Mouse (Mus musculus) thymus, adult 18-20 months (tissue): Measurements from ENCODE around the gene Mettl8.

ENCODE experiments used
- DNase-seq, 2 experiments: peaks; one replicate each; pipeline ENCODE4 v3.0.0; 2022; ENCODE audit warnings: mixed read lengths in 2 of 2

The Mettl8 gene

GRCm38 (mm10) chr2:71033014-71033413 lies 22.4 kb downstream of the Mettl8 start:
- no peak for DNase-seq

GRCm38 (mm10) chr2:71031973-71032794 lies 23.2 kb downstream of the Mettl8 start:
- DNase-seq = no peak

GRCm38 (mm10) chr2:71030663-71031062 lies 24.7 kb downstream of the Mettl8 start:
- DNase-seq = no peak

GRCm38 (mm10) chr2:71027631-71028030 lies 27.8 kb downstream of the Mettl8 start:
- no peak for DNase-seq

GRCm38 (mm10) chr2:71026787-71027186 lies 28.6 kb downstream of the Mettl8 start:
- peak in 1 of 2 experiments; percentile 2 for DNase-seq

GRCm38 (mm10) chr2:71025576-71026315 lies 29.6 kb downstream of the Mettl8 start:
- peak in 1 of 2 experiments; percentile 3 for DNase-seq

GRCm38 (mm10) chr2:71023986-71024385 lies 31.4 kb downstream of the Mettl8 start:
- no peak for DNase-seq

- no peak for DNase-seq
Observed at GRCm38 (mm10) chr2:71022991-71023390, 32.4 kb downstream of the Mettl8 start.

- no peak for DNase-seq
Observed at GRCm38 (mm10) chr2:71020674-71021073, 34.7 kb downstream of the Mettl8 start.

GRCm38 (mm10) chr2:71019704-71020375 lies 35.5 kb downstream of the Mettl8 start:
- DNase-seq = no peak

GRCm38 (mm10) chr2:71019277-71019676 lies 36.1 kb downstream of the Mettl8 start:
- DNase-seq = no peak

- DNase-seq = no peak
Observed at GRCm38 (mm10) chr2:71013521-71013920, 41.9 kb downstream of the Mettl8 start.

- DNase-seq = no peak
Observed at GRCm38 (mm10) chr2:71011816-71012215, 43.6 kb downstream of the Mettl8 start.

GRCm38 (mm10) chr2:71004354-71004753 lies 51.0 kb downstream of the Mettl8 start:
- DNase-seq = no peak

- DNase-seq = no peak
Observed at GRCm38 (mm10) chr2:71002509-71002908, 52.9 kb downstream of the Mettl8 start.

- no peak for DNase-seq
Observed at GRCm38 (mm10) chr2:70998771-70999170, 56.6 kb downstream of the Mettl8 start.

GRCm38 (mm10) chr2:70996438-70996837 lies 58.9 kb downstream of the Mettl8 start:
- DNase-seq = no peak

GRCm38 (mm10) chr2:70995900-70996299 lies 59.5 kb downstream of the Mettl8 start:
- DNase-seq = no peak

- DNase-seq = no peak
Observed at GRCm38 (mm10) chr2:70993740-70994139, 61.6 kb downstream of the Mettl8 start.

- peak; percentile 32 to 33 for DNase-seq
Observed at GRCm38 (mm10) chr2:70992715-70993114, 62.7 kb downstream of the Mettl8 start.

- DNase-seq = no peak
Observed at GRCm38 (mm10) chr2:70990196-70990595, 65.2 kb downstream of the Mettl8 start.

- DNase-seq = no peak
Observed at GRCm38 (mm10) chr2:70989201-70990191, 65.9 kb downstream of the Mettl8 start.
